Mouse (Mus musculus): ENCODE results near the gene Dmbt1.

- TF ChIP-seq POLR2A (IDR thresholded peaks at IDR 0.05; ENCODE audit: borderline replicate concordance, extremely low read depth, insufficient read depth, insufficient read length, poor library complexity, severe bottlenecking) (no peak), CTCF (IDR thresholded peaks at IDR 0.05; ENCODE audit: borderline replicate concordance, extremely low read depth, insufficient read depth, insufficient read length) (no peak)
These were observed 137.2 kb downstream of the Dmbt1 start for GRCm38 (mm10) chr7:131169099-131169498.

Data from brain, embryonic 14.5 days (tissue).